Mouse (Mus musculus) liver, adult (tissue): ENCODE measurements around the gene Asphd2.

Source experiments
- GATA4 ChIP-seq: IDR thresholded peaks from 2 replicates; pipeline ENCODE4 v1.6.1; 2014; ENCODE audit warnings: mild to moderate bottlenecking, low read length; ENCODE audit not compliant: insufficient replicate concordance

Gene Asphd2

GRCm38 (mm10) chr5:112368666-112369065 lies 26.0 kb downstream of the Asphd2 start:
- no peak for TF ChIP-seq GATA4

- no peak for TF ChIP-seq GATA4
Observed at GRCm38 (mm10) chr5:112367929-112368328, 26.7 kb downstream of the Asphd2 start.

DNA sequence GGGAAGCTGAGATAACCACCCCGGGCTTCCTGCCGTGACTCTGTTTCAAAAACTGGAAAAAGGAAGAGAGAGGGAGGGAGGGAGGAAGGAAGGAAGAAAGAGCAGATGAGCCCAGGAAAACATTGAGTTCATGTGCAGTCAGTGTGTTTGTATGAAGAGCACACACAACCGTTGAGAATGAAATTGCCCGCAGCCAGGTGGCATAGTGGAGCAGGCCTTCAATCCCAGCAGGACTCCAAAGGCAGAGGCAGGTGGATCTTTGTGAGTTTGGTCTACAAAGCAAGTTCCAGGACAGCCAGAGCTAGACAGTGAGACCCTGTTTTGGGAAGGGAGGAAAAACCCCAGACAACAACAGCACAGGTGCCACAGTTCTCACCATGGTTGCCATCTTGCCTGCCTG lies 27.3 kb downstream of the Asphd2 start:
- TF ChIP-seq GATA4 = no peak

DNA sequence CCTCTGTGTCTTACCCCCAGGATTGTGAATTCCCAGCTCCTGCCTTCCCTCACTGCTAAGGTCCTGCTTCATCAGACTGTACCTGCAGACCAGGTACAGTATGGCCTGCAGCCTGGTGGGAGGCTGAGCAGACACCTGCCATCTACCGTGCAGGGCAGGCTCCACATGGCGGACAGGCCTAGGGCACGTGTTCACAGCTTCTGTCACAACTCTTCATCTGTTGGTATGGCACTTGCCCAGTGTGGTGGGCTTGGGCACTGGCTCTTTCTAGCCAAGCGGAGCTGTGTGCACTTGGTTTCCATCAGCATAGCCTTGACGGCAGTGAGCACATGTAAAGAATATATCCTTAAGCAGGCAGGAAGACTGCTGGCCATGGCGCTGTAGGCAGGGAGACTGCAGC lies 27.8 kb downstream of the Asphd2 start:
- no peak for TF ChIP-seq GATA4

DNA sequence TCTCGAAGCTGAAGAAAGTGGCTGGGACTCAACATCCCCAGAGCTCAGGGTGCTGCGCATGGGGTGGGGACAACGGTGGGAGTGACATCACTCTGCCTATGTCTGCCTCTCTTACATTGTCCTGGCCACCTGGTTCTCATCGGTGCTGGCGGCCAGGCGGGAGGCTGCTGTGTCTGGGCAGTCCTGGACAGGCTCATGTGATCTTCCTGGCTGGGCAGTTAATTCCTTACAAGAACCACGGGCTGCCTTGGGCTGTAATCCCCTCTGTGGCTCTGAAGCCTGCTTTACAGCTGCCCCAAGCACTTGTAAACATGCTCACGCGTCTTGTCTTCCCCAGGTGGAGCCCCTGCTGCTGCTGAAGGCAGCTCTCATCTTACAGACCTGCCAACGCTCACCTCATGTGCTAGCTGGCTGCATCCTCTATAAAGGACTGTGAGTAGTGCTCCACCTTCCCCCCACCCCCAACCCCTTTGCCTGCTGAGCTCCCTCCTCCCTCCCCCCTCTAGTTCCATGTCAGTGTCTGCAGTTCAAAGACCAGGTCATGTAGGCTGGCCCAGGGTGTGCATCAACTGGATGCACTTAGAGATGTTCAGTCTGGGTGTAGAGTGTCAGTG lies 30.4 kb downstream of the Asphd2 start:
- TF ChIP-seq GATA4 = no peak

DNA sequence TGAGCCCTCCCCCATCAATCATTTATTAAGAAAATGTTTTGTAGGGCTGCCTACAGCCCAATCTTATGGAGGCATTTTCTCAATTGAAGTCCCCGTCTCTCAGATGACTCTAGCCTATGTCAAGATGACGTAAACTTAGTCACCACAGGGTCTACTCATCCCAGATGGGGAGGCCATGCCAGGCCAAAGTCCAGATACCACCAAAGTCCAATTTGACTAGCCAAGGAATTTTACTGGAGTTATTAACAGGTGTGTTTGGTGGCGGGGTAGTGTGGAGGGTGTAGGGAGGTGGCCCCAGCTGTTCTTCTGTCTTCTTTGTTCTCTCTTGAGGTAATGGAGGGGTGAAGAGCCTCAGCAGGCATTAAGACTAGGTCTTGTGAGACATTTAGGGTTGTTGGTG lies 34.6 kb downstream of the Asphd2 start:
- no peak for TF ChIP-seq GATA4

DNA sequence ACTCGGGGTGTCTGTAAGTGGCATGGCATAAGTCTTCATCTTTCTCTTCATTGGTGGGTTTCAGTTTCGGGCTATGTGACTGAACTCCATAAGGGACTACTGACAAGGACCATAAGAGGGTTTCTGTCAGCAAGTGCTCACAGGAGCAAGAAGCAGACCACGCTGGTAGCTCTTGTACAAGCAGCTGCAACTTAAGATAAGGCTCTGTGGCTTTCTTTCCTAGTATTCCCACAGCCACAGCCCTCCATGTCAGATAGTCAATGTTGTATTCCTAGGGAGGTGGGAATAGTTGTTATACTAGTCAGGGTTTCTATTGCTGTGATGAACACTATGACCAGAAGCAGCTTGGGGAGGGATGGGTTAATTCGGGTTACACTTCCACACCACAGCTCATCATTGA lies 35.1 kb downstream of the Asphd2 start:
- no peak for TF ChIP-seq GATA4

- no peak for TF ChIP-seq GATA4
Observed at GRCm38 (mm10) chr5:112356322-112356721, 38.3 kb downstream of the Asphd2 start.

- no peak for TF ChIP-seq GATA4
Observed at GRCm38 (mm10) chr5:112355910-112356309, 38.8 kb downstream of the Asphd2 start, which contains the start of gene Gm6583. Gm6583 (minus strand) TSS chr5:112356033.

DNA sequence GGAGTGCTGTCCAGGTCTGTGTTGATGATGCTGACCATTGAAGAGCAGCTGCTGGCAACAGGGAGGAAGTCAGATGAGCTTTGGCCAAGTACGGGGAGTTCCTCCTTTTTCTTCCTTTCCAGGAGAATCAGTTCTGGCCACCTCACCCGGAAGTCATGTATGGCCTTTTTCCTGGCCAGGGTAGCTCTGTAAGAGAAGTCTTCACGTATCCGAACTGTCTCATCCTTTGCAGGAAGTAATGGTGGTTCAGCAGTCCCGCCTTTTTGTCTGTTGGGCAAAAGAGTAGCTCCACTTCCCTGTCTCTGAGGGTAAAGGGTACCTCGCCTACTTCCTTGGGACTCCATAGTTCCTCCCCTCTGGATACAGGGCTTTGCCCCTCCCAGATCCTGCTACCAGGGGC lies 39.2 kb downstream of the Asphd2 start:
- TF ChIP-seq GATA4 = no peak

GRCm38 (mm10) chr5:112349169-112349568 lies 45.5 kb downstream of the Asphd2 start:
- TF ChIP-seq GATA4 = no peak

GRCm38 (mm10) chr5:112346211-112346965 lies 48.3 kb downstream of the Asphd2 start:
- no peak for TF ChIP-seq GATA4

DNA sequence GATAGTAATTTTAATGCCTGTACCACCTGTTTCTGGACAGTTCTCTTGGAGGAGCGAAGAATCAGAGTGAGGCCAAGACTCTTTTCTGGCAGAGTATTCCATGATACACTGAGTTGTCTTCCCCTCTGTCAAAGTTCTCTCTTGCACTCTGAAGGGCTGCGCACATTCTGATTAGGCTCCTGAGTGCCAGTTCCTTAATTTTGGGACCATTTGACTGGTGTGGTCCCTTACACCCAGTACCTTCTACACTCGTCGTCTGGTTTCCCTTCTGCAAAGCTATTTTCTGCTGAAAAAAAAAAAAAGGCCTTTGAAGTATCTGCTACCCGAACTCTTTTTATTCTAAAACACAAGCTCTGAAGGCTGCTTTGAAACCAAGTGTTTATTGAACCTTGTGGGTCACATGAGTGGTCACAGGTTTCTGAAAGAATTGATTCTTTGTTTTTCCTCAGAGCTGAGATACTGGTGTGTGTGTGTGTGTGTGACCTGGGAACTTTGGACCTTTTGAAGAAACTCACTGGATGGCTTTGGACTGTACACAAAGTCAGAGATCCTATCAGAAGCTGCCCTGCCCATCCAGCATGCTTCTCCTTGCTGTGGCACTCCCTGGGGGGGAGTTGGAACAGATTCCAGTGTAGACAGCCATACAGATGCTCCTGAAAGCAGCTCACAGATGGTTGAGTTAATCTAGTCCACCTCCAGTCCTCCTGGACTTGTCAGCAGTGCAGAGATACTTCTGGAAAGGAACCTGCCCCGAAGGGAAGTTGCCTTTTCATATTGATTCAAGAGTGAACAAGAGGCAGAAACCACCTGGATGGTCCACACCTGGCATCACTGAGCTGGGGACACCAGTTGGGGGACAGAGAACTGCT lies 50.3 kb downstream of the Asphd2 start:
- no peak for TF ChIP-seq GATA4

DNA sequence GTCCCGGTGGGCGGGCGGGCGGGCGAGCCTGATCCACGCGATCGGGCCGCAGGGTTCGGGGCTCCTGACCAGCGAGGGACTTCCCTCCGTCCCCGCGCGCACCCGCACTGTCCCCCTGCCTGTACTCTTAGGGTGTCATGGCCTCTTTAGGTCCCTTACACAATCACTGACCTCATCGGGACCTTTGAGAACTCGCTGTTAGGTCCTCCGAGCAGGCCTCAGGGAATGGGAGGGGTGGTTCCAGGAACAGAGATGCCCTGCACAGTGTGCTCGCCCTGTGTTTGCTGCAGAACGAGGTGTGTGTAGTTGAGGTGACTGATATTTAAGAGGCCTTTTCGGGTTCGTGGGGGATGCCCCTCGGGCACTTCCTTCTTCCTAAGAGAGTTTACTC lies 51.5 kb downstream of the Asphd2 start:
- no peak for TF ChIP-seq GATA4

- no peak for TF ChIP-seq GATA4
Observed at GRCm38 (mm10) chr5:112342463-112343204, 52.0 kb downstream of the Asphd2 start, which contains the start of the genes Srrd and Hps4. Srrd (minus strand) TSS chr5:112343040. Hps4 (plus strand) TSS chr5:112343083.
